Mouse (Mus musculus): ENCODE measurements around the gene Ero1lb.
"Not testable (repeated sequence)": the region's sequence is repeated elsewhere in the genome, so short reads cannot be mapped to it uniquely, and the experiment has no call there.

Ero1lb gene

DNA sequence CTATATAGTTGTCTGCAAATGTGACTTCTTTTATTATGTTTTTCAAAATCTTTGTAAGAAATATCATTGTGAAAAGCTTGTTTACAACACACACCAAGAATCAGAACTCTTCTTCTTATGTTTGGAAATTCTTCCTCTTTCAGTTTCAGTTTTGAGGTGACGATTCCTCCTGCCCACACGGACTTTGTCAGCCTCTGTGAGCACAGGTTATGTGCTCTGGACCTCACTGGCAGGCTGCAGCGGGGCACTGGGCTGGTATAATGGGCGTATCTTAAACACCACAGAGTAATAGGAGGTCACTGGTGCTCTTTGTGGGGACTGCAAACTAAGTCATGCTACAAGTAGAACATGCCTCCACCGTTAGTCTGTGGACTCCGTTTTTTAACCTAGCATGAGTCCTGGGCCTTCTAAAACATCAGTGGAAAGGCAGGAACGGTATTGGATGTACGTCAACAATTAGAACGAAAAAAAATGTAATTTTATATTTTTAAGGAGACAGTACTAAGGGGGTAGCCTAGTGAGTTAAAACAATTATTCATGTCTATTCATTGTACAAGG, 9.4 kb downstream of the Ero1lb start:
- DNase-seq (ENCODE audit: low read depth, low spot score), result no peak

DNA sequence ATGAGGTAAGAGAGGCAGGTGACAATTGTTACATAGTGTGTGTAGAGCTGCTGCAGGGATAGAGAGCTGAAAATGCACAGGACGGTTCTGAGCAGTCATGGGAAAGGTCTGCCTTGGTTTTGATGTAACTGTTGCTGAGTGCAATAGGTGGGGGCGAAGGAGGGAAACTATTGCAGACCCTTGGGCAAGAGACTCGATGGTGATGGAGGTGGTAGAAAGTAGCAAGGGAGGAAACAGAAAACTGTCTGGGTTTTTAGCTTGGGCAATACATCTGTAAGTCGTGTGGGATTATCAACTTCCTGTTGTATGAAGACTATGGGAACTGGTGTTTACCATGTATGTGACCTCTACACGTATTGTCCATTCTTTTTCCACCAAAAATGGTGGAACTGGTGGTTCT, 12.5 kb downstream of the Ero1lb start:
- DNase-seq (ENCODE audit: low read depth, low spot score), result no peak

DNA sequence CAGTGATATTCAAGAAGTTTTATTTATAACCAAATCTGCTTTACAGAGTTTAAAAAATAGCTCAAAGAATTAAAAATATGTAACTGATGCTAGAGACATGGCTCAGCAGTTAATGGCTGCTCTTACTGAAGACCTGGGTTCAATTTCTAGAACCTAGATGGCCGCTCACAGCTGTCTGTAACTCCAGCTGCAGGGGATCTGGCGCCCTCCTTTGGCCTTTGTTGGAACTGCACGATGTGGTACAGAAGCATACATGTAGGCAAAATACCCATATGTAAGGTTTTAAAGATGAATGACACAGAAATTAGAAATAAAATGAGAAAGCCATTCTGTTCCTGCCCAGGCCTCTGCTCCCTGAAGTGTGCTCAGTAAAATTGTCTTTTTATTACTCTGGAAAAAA, 23.3 kb downstream of the Ero1lb start:
- no peak for DNase-seq (ENCODE audit: low read depth, low spot score)

DNA sequence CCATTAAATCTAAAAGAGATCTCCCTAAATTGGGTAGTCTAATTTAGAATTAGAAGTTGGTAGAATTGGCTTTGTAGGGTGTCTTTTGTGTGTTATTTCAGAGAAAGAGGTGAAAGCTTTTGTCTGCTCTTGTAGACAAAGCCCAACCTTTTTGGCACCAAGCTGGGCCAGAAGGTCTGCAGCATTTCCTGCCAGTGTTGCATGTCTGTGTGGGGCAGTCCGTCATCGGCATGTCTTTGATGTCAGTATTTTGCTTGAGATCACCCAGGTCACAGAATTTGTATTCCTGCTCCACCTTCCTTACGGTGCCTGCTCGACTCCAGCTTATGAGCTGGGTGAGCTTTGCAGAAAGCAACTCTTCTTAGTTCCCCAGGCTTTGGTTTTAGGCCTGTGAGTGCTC, 31.4 kb downstream of the Ero1lb start:
- not testable (repeated sequence) for DNase-seq (ENCODE audit: low read depth, low spot score)

DNA sequence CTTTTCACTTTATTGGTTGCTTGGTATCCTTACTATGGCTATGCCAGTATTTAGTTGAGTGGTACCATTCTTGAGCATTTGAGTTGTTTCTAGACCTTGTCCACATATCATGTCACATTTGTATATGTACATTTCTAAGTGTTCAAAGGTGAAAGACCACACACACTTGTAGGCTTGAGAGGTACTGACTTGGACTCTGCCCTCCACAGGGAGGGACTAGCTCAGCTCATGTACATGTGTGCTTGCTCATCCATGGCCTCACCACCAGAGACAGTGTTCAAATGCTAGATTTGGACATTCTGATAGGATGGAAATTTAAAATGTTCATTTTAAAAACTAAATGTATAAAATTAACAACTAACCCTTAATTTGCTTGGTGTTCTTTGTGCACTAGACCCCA, 44.5 kb downstream of the Ero1lb start:
- not testable (repeated sequence) for DNase-seq (ENCODE audit: low read depth, low spot score)

DNA sequence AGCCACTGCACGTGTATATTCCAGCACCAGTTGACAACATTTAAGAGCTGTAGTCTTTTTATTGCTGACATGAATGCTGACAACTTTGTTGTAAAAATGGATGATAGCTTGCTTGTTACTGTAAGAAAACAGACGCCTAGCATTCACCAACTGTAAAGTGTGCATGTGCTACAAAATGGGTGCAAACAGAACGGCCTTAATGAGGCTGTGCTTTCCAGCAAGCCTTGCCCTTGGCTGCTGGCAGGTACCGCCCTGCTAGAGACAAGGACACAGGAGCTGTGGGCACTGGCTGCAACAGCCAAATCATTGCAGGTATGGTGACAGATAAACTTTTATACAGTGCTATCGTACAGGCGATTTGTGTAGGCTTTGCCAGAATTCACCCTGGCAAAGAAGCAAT, 48.4 kb downstream of the Ero1lb start:
- not testable (repeated sequence) for DNase-seq (ENCODE audit: low read depth, low spot score)

DNA sequence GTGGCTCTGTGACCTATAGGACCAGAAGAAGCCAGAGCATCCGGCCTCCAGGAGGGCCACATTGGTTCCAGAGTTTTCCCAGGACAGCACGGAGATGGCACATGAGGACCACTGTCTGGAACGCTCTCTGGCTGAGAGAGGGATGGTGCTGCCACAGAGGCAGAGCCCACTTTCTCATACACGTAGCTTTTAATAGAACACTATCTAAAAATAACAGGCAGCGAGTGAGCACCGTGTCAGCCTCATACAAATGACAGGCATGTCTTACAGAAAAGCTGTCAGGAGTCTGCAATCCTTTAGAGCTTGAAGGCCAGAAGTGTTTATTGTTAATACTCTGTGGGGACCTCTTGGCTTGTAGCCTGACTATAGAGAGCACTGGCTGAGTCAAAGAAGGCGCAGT, 48.9 kb downstream of the Ero1lb start:
- not testable (repeated sequence) for DNase-seq (ENCODE audit: low read depth, low spot score)

DNA sequence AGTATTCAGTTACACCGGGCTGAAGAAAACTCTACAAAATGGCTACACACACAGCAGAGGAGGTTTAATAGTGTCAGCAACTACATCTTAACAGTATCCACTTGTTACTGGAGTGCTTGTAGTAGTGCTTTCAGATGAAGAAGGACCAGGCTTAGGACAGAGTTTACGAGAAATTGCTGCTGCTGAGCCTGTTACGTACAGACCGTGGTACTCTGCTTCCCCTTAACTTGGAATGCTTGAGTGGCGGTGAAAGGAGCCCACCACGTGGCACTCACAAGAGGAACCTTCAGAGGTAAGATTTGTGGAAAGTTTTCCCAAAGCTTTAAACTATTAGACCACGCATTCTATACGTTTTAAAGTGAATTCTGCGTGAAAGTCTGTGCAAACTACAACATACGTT, 49.3 kb downstream of the Ero1lb start:
- not testable (repeated sequence) for DNase-seq (ENCODE audit: low read depth, low spot score)

DNA sequence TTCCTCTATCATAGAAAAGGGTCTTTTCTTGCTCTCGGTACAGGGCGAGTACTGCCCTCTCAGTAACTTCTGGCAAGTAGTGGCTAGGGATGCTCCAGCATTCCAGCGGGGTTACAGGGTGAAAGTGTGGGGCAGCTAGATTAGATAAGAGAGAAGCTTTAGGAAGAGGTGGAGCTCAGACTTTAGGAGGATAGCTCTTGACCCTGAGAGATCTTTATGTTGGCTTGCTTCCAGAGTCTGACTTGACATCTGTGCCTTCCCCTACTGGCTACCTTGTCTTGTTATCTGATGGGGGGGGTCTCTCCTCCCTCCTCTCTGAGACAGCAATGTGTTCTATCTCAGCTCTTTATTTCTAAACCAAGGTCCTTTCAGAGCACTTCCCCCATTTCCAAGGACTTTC, 50.8 kb downstream of the Ero1lb start:
- DNase-seq (ENCODE audit: low read depth, low spot score), result not testable (repeated sequence)

DNA sequence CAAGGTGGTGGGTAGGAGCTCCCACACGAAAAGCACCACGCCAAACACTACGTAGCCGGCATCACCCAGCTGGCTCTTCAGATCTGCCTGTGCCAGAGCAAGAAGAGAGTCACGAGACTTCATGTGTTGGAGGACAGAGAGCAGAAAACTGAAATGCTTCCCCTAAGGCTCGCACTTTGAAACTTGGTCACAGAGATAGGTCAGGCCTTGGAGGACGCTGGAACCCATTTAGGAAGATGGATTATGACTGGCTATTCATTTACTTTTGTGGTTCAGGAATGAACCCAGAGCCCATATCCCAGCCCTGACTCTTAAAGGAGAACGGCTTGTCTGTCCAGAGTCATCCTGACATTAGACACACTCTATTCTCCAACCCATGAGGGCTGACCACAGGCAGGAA, 54.1 kb downstream of the Ero1lb start:
- not testable (repeated sequence) for DNase-seq (ENCODE audit: low read depth, low spot score)

DNA sequence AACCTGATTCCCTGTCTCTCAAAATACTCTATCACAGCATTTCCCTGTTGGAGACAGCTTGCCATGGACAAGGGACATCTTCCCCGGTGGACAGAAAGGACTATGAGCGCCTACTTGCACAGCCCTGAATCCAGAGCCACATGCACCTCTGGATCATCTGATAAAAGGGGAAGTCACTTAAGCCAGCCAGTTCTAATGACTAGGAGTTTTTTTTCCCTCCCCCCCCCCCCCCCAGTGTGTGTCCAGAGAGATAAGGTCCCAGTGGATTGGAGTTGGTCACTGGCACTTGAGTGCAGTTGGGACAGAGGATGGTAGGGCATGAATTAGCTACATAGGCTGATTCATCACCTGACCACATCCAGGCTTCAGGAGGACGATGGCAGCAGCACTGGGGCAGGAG, 60.4 kb downstream of the Ero1lb start:
- not testable (repeated sequence) for DNase-seq (ENCODE audit: low read depth, low spot score)

DNA sequence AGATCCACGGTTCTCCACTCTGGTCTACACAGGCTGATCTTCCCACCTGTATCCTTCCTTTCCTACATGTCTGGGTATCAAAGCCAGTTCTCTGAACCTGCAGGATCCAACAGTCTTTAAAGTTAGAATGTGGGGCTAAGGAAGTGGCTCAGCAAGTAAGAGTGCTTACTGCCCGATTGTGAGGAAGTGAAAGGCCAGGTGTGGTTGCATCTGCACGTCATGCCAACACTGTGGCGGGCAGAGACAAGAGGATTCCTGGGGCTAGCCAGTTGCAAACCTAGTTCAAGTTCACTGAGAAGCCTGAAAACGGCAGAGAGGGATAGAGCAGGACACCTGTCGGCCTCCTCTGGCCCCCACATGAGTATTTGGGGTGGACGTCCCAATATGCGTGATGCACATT, 62.1 kb downstream of the Ero1lb start:
- not testable (repeated sequence) for DNase-seq (ENCODE audit: low read depth, low spot score)

DNA sequence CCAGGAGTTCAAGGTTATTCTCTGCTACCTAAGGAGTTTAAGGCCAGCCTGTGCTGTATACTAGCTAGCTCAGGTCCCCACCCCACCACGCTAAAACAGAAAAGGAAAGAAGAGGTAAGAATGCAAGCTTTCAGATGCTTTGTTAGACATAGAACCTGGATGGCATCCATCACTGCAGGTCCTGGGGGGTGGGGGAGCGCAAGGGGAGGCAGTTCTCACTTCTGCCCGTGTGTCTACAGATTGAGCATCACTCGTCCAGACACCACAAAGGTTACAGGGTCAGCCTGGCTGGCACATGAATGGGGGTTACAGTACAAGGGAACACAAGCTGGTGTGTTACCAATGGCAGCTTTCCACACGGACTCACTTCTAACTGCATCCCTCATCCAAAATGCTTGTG, 62.5 kb downstream of the Ero1lb start:
- DNase-seq (ENCODE audit: low read depth, low spot score), result not testable (repeated sequence)

DNA sequence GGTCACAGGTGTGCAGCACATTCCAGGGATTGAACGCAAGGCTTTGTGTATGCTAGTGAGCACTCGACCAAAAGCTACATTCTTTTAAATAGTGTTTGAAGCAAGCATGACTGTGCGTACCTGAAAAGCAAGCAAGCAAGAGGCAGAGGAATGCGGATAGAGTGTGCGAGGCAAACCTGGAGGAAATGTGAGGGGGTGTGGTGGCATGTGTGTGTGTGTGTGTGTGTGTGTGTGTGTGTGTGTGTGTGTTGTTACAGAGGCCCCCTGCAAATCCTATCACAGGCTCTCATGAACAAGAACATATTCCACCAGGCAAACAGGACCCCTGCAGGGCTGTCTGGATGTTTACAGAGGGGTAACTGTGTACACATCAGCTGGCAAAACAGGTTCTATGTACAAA, 64.6 kb downstream of the Ero1lb start:
- not testable (repeated sequence) for DNase-seq (ENCODE audit: low read depth, low spot score)

DNA sequence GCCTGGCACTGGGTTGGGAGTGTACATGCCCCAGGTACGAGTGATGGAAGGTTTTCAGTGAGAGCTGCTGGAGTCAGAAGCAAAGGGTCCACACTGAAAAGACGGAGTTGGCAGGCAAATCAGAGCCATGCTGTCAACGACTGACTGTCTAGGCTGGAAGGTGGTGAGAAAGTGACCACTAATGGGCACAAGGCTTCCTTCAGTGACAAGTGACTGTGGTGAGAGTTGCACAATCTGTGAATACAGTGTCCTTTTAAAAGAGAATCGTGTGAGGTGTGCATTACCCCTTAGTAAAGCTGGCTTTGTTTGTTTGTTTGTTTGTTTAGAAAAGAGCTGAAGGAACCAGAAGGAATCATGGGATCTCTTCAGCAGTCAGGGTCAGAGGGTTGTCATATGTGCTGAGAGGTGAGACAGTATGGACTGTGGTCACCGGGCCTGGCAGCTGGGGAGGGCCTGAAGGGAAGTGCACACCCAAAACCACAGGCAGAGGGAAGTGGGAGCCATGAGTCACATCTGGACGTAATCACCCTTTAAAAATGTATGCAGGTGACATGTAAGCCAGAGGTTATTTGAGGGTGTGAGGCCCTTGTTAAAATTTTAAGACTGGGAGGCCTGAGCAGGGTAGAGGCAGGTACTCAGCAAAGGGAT, 69.4 kb downstream of the Ero1lb start:
- DNase-seq (ENCODE audit: low read depth, low spot score), result not testable (repeated sequence)

DNA sequence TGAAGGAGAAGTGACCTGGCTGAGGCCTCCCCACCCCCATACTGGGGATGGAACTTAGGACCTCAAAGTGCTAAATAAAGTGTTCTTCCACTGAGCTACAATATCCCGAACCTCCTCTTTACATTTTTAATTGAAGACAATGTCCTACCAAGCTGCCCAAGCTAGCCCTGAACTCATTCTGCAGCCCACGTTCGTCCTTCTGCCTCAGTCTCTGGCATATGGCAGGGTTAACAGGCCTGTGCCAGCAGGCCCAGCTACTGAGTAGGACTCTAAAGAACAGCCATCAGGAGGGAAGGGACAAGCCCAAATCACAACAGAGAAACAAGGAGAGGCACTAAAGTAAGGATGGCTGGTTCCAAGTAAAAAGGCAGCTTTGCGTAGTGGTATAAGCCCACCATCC, 77.1 kb downstream of the Ero1lb start:
- not testable (repeated sequence) for DNase-seq (ENCODE audit: low read depth, low spot score)

DNA sequence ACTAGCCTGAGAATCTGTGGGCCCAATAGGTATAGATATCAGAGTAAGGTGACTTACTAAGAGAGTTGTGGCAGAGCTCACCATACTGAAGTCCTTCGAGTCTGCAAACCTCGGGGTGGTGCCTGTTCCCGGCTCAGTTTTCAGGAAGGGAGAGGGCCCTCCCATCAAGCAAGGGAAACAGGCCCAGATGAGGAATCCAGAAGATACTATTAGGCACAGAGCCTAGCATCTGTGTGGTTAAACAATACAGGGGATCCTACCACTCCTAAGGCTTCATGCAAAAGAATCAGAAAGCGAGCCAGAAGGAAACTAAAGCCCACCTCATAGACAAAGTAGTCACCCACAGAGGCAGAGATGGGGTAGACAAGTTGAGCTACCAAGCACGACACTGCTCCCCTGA, 81.0 kb downstream of the Ero1lb start:
- DNase-seq (ENCODE audit: low read depth, low spot score), result not testable (repeated sequence)

DNA sequence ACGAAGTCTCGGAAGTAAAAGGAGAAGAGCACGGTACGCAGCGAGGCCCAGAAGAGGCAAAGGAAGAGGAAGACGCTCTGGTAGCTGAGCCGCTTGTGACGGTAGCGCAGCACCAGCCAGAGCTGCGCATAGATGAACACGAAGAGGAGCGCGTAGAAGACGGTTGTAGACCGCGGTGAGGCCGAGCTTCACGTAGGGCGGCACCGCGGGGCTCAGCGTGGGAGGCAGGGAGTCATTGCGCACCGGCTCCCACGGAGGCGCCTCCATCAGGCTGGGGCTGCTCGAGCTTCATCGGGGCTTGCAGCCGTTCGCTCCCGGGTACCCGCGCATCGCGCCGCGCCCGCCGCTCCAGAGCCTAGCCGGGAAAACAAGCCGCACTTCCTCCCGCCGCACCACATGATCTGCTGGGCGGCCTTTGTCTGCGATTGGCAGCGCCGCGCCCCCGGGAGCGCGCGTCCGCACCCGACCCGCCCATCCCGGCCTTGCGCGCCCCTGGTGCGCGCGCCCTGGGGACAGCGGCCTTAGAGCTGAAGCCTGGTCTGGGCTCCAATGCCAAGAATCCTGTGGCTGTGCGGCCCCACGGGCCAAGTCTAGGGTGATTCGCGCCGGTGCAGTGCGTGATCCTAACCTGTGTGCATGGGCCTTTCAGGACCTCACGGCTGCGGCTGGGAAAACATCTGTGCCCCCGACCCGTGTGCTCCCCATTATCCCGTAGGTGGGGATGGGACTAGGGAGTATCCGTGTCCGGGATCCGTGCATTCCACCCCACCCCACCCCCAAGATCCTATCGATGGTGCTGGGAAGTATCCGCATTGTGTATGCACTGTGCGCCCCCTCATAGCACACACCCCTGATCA, 84.6 kb downstream of the Ero1lb start:
- peak; percentile 23 for DNase-seq (ENCODE audit: low read depth, low spot score)

DNA sequence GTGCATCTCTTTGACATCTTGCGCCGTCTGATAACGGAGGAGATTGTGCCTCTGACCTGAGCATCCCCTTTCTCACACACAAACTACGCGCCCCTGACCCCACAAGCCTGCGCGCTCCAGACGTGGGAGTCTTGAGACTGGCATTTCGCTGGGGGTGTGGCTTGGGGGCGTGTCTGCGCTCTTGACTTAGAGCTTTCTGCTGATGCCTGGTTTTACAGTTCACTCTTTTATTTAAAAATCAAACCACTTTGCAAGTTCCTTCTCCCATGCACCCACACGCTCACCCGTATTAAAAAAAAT, 85.2 kb downstream of the Ero1lb start:
- not testable (repeated sequence) for DNase-seq (ENCODE audit: low read depth, low spot score)

Measured in retina, postnatal 7 days (tissue).